Mouse (Mus musculus): ENCODE measurements around the gene Cdk4.
A peak's percentile ranks its signal among the peaks of the same experiment; 100 is the strongest.
"Not testable (repeated sequence)": the region's sequence is repeated elsewhere in the genome, so short reads cannot be mapped to it uniquely, and the experiment has no call there.

Cdk4 gene

DNA sequence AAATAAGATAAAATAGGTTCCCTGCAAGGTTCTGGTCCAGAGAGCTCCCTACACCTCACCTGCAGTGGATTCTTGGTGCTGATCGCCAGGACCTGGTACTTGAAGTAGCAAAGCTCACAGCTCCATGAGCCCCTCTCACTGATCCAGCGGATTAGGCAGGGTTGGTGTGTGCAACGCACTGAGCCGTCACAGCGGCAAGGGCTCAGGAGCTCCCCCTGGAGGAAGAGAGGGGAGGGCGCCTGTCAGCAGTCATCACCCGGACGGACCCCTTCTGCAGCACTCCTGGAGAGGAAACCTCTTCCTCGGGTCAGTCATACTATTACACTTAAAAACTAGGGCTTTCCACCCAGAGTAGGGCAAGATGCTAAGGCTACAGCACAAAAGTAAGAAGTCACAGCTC is 5.2 kb upstream of the Cdk4 start:
- DNase-seq (ENCODE audit: low spot score), result peak; percentile 93

DNA sequence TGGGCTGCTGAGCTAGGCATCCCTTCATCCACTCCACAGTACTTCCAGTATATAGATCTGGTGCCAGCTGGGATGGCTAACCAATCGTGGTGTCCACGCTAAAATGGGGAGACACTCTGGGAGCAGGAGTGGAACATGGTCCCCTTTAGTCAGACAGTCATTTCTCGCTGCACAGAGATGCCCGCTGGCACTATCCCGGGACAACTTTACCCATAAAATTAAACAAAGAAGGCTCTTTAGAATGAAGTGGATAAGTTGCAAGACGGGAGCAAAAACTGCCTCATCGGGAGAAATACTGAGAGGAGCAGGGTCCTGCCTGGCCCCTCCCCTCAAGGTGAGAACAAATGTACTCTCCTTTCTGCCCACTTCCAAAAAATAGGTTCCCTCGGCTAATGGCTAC is 4.6 kb upstream of the Cdk4 start:
- no peak for DNase-seq (ENCODE audit: low spot score)

DNA sequence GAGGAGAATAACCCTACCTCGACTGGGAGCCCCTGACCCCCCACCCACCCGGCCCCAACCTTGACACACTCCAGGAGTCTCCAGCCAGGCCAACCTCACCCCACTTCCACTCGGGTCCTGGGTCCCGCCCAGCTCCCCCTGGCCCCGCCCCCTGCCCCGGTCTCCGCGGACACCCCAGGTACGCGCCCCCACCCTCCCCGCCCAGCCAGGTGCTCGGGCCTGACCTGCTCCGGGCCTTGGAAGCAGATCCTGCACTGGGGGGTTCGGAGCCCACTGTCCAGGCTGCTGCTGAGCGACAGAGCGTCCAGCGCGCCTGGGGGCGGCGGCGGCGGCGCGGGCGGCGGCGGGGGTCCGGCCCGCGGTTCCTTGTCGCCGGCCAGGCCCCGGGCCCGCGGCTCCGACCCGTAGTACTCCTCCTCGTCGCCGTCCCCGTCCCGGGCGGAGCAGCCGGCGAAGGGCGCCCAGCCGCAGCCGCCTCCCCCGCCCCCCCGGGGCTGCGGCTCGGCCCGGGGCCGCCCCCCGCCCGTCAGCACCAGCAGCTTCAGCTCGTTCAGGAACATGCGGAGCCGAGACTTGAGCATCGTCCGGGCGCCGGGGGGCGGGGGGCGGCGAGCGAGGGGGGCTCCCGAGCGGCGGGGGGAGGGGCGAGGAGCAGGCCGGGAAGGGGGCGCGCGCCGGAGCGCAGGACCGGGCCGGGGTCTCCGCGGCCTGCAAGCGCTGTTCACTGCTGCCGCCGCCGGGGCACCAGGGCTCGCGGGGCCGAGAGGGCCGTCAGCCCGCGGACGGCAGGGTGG is 4.0 kb upstream of the Cdk4 start:
- DNase-seq (ENCODE audit: low spot score), result no peak

DNA sequence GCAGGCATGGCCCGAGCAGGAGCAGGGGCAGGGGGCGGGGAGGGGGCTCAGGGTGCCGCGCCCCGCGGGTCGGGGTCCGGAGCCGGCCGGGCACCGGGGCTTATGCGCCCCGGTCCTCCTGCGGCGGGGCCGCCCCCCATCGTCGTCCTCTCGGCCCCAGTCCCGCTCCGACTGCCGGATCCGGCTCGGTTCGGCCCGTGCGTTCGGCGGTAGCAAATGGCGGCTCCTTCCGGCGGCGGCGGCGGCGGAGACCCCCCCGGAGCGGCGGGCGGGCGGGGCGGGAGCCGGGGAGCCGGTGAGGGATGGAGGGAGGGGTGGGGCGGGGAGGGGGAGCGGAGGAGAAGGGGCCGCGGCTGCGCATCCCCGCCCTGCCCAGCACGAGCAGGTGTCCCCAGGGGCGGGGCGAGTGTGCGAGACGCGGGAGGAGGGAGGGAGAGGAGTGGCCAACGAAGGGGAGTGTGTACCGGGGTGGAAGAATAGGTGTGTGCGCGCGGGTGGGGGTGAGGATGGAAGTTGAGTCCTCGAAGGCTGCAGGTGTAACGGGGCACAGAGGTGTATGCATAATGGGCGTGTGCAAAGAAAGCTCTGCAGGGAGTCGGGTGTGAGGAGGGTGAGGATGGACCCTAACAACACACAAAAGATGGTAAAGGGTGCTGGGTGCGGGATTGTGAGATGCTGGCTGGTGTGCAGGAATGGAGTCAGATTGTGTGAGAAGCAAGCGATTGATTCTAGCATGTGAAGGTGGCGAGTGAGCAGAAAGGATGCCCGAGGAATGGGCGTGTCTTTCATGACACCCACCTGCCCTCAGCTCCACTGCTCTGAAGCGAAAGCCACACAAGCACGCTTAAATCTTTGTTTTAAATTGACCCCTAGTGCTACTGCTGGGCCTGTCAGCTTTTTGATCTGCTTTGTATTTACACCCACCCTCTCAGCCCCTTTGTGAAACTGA is 3.1 kb upstream of the Cdk4 start, which contains the start of gene March9:
Gene March9, minus strand, starts transcription at position 217 of the 949 bp plus-strand sequence.
- peak; percentile 73 for DNase-seq (ENCODE audit: low spot score)

DNA sequence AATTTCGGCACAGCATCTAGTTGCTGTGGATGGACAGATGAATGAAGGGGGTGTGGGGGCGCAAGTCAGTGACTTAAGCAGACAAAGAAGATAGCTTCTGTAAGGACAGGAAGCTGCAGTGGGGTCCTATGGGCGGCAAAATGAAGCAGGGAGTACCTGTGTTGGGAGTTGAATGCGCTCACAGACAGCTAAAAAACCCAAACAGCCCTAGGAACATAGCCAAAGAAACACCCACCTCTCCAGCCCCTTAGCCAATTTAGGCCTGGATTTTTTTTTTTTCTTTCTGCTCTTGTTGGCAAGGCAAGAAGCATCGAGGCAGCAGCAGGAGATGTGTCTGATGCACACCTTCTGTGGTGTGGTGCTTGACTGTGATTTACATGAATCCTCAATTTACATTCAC is 2.2 kb upstream of the Cdk4 start:
- DNase-seq (ENCODE audit: low spot score), result no peak

DNA sequence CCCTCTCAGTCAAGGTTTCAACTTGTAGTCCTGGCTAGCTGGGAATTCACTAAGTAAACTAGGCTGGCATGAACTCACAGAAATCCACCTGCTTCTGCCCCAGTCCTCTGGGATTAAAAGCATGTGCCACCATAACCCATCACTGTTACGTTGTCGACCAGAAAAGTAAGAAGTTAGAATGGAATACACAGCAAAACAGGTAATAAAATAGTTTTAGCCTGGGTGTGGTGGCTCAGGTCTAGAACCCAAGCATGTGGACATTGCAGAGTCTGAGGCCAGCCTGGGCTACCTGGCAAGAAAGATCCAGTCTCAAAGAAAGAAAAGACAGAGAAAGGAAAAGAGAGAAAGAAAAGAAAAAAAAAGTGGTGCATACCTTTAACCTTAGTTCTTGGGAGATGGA is 1.8 kb upstream of the Cdk4 start:
- DNase-seq (ENCODE audit: low spot score), result no peak

DNA sequence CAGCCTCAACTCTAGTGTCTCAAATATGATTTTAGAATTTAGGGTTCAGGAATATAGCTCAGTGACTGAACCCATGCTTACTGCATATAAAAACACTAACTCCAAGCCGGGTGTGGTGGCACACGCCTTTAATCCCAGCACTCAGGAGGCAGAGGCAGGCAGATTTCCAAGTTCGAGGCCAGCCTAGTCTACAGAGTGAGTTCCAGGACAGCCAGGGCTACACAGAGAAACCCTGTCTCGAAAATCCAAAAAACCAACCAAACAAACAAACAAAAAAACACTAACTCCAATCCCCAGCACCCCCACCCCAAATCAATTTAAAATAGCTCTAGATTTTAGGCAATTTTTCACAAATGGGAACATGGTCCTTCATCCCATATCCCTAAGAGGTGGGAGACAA is 1.2 kb upstream of the Cdk4 start:
- not testable (repeated sequence) for DNase-seq (ENCODE audit: low spot score)

DNA sequence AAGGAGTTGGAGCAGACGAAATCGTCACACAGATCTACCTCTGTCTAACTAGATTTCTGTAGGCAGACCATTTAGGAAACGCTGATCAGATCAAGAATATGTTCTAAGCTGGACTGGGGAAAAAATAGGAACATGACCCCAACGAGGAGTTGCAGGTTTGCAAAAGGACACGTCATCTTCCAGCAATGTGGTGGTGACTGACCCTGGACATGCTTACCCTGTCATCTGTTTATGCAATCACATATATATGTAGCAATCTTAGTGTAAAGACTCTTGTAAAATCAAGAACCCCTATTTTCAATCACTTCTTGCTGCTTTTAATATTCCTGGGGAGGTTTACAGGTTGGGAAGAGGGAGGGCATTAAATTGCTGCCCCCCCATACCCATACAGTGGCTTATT is 831 bp upstream of the Cdk4 start:
- DNase-seq (ENCODE audit: low spot score), result no peak

DNA sequence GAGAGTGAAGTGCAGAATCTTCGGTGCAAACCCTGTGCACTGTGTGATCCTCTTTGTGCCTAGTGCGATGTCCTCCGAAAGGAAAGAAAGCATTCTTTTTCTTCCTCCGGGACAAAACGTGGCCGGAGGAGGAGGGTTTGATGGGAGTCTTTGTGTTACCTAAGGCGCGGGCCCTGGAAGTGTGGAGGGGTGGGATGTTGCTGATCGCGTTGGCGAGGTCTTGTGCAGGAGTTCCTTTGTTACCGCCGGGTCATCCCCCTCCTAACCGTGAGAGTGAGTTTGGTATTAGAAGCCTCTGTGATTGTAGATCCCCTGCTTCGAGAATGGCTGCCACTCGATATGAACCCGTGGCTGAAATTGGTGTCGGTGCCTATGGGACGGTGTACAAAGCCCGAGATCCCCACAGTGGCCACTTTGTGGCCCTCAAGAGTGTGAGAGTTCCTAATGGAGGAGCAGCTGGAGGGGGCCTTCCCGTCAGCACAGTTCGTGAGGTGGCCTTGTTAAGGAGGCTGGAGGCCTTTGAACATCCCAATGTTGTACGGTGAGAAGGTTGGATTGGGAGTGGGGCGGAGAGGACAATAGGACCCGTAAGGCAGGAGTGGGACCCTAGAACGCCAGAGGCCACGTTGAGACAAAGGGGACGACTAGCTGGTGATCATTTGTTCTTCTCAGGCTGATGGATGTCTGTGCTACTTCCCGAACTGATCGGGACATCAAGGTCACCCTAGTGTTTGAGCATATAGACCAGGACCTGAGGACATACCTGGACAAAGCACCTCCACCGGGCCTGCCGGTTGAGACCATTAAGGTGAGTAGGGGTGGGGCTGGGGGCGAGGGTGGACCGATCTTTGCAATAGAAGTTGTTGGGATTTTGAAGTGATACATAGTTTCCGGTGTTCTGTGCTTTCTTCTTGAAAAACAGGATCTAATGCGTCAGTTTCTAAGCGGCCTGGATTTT is 858 bp downstream of the Cdk4 start:
- peak; percentile 47 for DNase-seq (ENCODE audit: low spot score)

DNA sequence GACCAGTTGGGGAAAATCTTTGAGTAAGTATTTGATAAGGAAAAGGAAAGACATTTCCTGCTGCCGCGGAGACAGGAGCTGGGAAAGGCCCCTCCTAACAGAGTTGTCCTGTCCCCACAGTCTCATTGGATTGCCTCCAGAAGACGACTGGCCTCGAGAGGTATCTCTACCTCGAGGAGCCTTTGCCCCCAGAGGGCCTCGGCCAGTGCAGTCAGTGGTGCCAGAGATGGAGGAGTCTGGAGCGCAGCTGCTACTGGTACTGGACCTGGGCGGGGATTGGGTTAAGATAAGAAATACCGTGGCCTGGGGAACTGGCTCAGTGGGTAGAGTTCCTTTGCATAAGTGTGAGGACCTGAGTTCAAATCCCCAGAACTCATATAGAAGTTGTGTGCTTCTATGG is 2.6 kb downstream of the Cdk4 start:
- DNase-seq (ENCODE audit: low spot score), result no peak

DNA sequence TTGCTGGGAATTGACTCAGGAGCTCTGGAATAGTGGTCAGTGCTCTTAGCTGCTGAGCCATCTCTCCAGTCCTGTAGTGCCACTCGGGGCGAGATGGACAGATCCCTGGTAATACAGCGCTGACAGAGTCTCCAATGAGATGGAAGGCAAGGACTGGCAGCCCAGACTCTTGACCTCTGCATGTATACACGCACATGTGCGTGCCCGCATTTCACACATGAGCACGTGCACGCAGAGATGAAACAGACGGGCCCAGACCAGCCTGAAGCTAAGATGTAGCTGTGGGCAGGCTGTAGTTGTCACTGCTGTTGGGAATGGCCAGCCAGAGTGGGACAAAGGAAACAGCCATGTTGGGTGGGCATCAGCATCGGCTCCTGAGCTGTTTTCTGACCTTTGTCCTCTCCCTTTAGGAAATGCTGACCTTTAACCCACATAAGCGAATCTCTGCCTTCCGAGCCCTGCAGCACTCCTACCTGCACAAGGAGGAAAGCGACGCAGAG is 3.2 kb downstream of the Cdk4 start:
- DNase-seq (ENCODE audit: low spot score), result no peak

DNA sequence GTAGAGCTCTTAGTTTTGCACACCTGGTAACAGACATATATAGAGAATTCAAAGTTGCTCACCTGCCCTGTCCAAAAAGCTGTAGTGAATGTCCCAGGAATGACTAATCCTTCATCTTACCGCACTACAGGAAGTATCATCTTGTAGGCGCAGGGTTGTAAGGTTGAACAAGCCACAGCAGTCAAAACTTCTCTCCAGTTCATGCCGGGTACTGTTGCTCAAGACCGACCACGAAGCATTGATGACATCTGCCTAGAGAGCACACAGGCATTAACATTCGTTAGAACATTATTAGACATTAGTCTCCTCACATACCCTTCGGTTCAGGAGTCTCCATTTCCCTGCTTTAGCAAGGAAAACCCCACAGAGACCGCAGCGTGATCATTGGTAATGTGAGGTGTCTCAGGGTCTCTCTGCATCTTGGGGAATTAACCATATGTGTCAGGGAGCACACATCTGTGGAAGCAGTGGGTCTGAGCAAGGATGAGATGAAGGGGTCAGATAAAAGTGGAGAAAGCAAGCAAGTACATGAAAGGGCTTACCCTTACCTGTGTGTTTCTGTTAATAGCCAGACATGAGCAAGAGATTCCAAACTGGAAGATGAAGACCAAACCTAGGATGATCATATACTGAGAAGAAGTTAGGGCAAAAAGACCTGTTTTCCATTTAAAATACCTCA is 5.2 kb downstream of the Cdk4 start:
- no peak for DNase-seq (ENCODE audit: low spot score)

DNA sequence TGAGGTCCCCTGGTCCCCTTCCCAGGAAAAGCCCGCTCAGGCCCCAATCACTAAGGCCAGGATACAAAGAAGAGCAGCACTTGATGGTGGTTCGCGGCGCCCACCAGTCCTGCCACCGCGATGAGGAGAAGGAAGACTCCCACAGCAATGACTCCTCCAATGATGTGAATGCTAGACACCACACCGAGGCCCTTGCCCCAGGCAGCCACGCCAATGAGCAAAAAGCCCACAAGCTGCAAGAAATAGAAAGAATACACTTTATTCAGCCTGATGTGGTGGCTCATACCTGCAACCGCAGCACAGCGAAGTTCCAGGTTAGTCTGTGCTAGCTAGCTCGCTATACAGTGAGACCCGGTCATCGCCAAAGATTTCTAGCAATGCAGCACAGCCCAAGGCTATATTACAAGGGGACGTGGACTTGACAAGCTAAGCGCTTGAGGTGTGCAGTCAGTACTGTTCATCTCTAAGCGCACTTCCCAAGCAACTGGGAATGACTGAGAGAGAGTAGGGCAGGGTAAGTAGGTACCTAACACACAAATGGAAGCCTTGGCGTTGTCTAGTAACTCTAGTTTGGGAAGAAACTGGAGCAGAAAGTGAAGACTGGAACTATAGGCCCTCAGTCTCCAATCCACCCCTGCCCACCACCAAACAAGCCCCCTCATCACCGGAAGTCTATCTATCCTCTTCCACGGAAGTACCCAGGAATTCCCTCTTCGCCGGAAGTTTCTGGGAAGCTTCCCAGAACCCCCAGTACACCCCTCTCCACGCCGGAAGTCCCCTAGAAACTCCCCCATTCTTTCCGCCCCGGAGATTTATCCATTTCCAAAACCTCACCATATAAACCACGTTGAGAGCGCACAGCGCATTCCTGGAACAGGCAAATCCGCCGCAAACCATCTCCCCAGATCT is 6.2 kb downstream of the Cdk4 start:
- peak; percentile 72 for DNase-seq (ENCODE audit: low spot score)

DNA sequence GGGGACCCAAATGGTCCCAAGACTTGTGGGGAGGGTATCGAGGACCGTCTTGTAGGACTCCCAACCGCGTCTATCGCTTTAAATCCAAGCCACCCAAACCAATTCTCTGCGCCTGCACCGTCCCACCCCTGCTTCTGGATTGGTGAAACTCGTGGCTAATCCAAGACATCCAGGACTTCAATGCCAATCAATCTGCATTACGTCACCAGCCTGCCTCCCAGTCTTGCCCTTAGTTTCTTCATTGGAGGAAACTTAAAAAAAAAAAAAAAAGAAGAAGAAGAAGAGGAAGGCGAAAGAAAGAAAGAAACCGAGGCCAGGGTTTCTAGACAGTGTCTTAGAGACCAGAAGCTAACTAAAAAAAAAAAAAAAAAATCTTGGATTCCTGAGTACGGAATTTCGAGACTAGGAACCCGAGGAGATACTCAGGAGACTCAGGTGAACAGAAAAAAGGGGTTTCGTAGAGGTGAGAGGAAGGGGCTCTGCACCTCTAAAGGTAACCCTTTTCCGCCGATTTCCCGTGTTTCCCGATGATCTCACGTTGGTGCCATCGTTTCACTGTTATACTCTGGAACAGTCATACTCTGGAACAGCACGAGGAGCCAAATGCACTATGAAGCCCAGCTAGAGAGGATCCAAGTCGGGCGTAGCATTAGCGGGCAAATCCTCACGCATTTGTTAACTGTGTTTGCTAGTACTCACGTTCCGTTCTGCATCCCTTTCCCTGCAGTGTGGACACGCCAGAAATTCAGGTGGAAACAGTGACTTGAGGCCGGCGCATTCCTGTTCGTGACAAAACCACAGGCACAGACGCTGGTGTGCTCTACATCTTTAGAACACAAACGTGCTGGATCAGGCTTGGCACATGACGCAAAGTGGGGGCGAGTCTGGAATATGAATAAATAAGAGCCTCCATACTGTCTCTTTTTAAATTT is 7.1 kb downstream of the Cdk4 start, which contains the start of gene Tspan31:
Gene Tspan31, minus strand, starts transcription at position 75 of the 932 bp plus-strand sequence.
- DNase-seq (ENCODE audit: low spot score), result peak; percentile 95

DNA sequence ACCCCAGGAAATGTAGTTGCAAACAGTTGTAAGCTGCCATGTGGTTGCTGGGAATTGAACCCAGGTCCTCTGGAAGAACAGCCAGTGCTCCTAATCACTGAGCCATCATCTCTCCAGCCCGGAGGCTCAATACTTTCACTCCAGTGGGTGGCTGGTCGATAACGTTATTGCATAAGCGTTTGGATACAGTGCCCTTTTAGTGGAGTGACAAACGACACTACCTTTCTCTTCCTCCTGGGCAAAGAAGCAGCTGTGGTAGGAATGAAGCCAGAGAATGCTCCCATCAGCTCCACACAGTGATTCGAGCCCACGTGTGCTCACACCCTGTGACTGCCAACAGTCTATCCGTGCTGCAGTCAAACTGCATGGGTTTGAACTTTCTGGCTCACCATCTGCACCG is 7.9 kb downstream of the Cdk4 start:
- DNase-seq (ENCODE audit: low spot score), result no peak

DNA sequence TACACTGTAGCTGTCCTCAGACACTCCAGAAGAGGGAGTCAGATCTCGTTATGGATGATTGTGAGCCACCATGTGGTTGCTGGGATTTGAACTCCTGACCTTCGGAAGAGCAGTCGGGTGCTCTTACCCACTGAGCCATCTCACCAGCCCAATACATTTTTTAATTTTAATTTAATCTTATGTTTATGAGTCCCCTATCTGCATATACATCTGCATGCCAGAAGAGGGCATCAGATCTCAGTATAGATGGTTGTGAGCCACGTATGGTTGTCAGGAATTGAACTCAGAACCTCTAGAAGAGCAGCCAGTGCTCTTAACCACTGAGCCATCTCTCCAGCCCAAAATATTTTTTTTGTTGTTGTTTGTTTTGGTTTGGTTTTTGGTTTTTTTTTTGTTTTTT is 8.9 kb downstream of the Cdk4 start:
- DNase-seq (ENCODE audit: low spot score), result not testable (repeated sequence)

DNA sequence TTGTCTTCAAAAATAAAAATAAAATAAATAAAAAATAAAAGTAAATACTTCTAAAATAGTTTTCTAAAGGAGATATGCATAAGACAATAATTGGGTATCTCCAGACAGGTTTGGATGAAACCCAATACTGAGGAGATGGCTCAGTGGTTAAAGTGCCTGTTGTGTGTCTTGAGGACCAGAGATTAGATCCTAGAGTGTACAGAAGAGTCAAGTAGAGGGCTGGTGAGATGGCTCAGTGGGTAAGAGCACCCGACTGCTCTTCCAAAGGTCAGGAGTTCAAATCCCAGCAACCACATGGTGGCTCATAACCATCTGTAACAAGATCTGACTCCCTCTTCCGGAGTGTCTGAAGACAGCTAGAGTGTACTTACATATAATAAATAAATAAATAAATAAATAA is 9.6 kb downstream of the Cdk4 start:
- not testable (repeated sequence) for DNase-seq (ENCODE audit: low spot score)

DNA sequence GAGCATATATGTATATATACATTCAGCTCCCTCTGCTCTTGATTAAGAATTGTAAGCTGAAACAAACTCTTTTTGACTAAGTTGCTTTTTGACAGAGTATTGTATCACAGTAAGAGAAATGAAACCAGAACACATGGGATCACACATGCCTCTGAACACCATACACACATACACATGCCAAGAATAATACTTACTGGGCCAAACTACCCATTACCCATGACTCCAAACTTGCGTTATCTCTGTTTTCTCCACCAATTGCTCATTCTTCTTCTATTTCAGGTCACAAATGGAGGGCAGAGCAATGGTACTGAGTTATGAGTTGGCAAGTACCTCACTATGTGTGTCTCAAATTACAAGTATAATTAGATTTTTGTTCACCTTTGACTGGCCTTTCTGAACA is 10.6 kb downstream of the Cdk4 start:
- no peak for DNase-seq (ENCODE audit: low spot score)

DNA sequence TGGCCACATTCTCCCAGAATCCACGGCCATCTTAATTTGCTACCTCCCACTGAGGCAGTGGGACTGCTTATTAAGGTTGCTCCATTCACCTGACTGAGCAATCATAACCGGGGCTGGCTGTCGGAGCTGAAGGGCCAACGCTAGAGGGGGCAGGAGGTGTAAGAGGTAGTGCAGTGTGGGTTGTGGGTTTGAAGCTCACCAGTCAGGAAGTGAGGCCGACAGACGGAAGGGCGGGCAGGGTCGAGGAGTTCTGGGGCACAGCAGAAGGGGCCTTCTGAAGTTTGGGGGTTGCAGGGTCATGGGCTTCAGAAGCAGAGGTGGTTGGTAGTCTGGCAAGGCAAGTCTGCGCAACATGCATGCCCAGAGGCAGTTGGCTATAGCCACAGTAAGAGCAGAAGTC is 11.7 kb downstream of the Cdk4 start, which contains the start of gene Agap2:
Gene Agap2, plus strand, starts transcription at position 205 of the 400 bp plus-strand sequence.
- no peak for DNase-seq (ENCODE audit: low spot score)
